Mouse (Mus musculus) monocyte, adult 5-6 weeks (primary cell): ENCODE results near the gene Sec61a2. TPM values are rescaled to one million over a fixed set of nuclear protein-coding genes. Genes with fewer than 3 reads are reported as not detected.

Experiments
- total RNA-seq: library from RNA; stranded (forward); fragments of 200-1000, 200-491, 200-594 nt; gene quantifications from 3 replicates; pipeline ENCODE4 v1.2.3, GENCODE M21; 2017

Gene Sec61a2
- total RNA-seq, 1 experiment from 2014 or later = 19.5 TPM

Other genes with a start within 250 kb of the Sec61a2 start
- 24.0 to 36.7 TPM (median 29.4 TPM) in 3 replicates for gene Camk1d, start 180.9 kb downstream of the Sec61a2 start, total RNA-seq
- 12.9 to 17.9 TPM (median 14.7 TPM) in 3 replicates for gene Nudt5, start 50.4 kb downstream of the Sec61a2 start, total RNA-seq
- 68.7 to 107 TPM (median 85.6 TPM) in 3 replicates for gene Cdc123, start 50.3 kb downstream of the Sec61a2 start, total RNA-seq
- not detected in 3 replicates for gene Gm13199, start 32.5 kb downstream of the Sec61a2 start, total RNA-seq
- gene Dhtkd1, start 47.4 kb upstream of the Sec61a2 start, total RNA-seq = not detected in 3 replicates
- 22.8 to 45.3 TPM (median 26.3 TPM) in 3 replicates for gene Upf2, start 56.0 kb upstream of the Sec61a2 start, total RNA-seq
- 0.29 TPM in 1 of 3 replicates, not detected in the others for gene Proser2, start 234.8 kb upstream of the Sec61a2 start, total RNA-seq